In the genomic region with DNA sequence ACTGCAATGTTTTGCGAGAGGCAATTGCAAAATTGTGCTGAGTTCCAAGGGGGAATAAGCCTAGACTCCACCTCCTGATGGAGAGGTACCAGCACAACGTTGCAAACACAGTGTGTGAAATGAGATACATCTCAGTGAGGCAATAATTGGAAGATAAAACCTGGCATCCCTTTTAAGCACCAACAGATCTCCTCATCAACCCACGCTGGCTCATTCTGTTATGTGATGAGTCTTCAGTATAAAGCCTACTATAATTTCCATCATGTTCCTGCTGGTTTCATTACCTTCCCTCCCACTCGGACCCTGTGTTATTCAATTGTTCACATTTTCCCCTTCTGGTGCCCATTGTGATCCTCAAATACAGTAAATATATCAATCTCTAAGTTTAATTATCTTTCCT, we compare ENCODE assay signal across 26 mouse cellular contexts. TPM values are rescaled to one million over a fixed set of nuclear protein-coding genes. Genes with fewer than 3 reads are reported as not detected.
DNase-seq lines count a peak whose midpoint lies in the region; ATAC-seq lines count a peak whose summit lies in the region.
"Had no signal": no experiment of that assay in that cellular context is flagged by ENCODE, and none has a peak within 500 bp of the region (broad histone marks: within the 10 kb centered on the region; RNA-seq: fewer than 3 reads in every experiment).

No protein-coding gene starts in this region.

- peak; percentile 79 for ATAC-seq in frontal cortex, adult (ENCODE audit: low TSS enrichment)
- ATAC-seq: forebrain, embryonic 14.5 days; forebrain, postnatal 0 days; hindbrain, postnatal 0 days; Patski had no signal

- no peak for DNase-seq in frontal cortex, postnatal 10 days (ENCODE audit: low spot score in 2 of 2)
- peak; percentile 11 to 72 for DNase-seq in layer of hippocampus, adult 18-20 months (ENCODE audit: low spot score in 2 of 2)
- DNase-seq in layer of hippocampus, postnatal 10 days (ENCODE audit: low spot score in 2 of 2) = no peak
- DNase-seq in brain, adult 2 months (ENCODE audit: low read depth, low spot score) = peak; percentile 53
- DNase-seq in telencephalon, adult 2 months (ENCODE audit: low read depth, low spot score) = peak; percentile 26
- no peak for DNase-seq in Muller cell, postnatal 12 days (ENCODE audit: inconsistent ontology term)
- DNase-seq: adrenal gland, postnatal 10 days; adrenal gland, postnatal 36 days; cerebellum, adult 11 months; cerebellum, adult 2 months; cerebellum, adult 9-11 months; cerebellum, postnatal 25 days; forebrain, postnatal 0 days; gastrocnemius, postnatal 36 days; heart, adult 2 months; heart, postnatal 14 days; heart, postnatal 4 days had no signal

RNA-seq across cellular contexts. Expression of gene Gfral, which starts 1.2 kb away (rescaled TPM):
- total RNA-seq in layer of hippocampus, adult 18-20 months (2021) = not detected
- not detected for total RNA-seq in layer of hippocampus, postnatal 10 days (2021)
- total RNA-seq: adrenal gland, adult 18-20 months; adrenal gland, postnatal 10 days; adrenal gland, postnatal 36 days; common myeloid progenitor, adult 5-6 weeks; ES-E14; forebrain, postnatal 0 days; gastrocnemius, adult 8-10 months; gastrocnemius, postnatal 36 days; granulocyte monocyte progenitor cell, adult 5-6 weeks; heart, adult 2 months; heart, postnatal 14 days; heart, postnatal 4 days had no signal

Comparison
In these comparisons a context has a peak if more than half of its experiments do, and no peak if none do; other contexts are left out.
1. DNase-seq: peak in layer of hippocampus, adult 18-20 months (2 of 2), brain, adult 2 months (single experiment) and telencephalon, adult 2 months (single experiment); none in frontal cortex, postnatal 10 days (0 of 2), layer of hippocampus, postnatal 10 days (0 of 2) and Muller cell, postnatal 12 days (single experiment).